Mouse (Mus musculus) B cell, adult 2 months (primary cell): ENCODE measurements around the gene Cmss1.

Experiments used
- DNase-seq, 2 experiments: peaks; one replicate each; pipeline ENCODE4 v3.0.0; 2022

Cmss1 gene

DNA sequence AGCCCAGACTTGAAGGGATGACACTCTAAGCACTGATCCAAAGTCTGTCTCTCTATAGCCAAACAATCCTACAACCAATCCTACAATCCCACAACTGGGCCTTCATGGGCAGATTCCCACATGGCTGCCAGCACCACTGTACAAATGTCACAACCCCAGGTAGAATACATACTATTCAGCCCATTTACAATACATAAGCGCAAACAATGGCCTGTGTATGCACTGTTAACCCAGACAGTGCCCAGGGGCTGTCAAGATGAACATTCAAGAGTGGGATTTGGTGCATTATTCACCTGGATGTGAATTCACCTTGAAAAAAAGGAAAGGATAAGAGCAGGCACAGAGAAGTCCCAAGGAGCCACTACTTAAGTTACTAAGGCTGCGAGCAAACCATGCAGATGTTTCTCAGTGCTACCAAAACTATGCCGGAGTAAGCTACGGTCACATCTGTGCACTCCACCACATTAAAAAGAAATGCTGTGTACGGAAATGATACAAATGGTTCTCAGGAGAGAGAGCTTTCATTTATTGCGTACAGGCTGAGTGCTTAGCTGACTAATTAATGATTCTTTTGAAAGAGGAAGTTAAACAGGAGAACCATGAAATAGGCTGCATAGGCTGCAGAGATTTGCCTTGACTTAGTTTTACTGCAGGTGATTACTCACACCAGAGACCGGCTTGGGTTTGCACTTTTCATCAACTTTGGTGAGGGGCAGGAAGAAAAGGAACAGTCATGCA lies 184.8 kb downstream of the Cmss1 start:
- DNase-seq, result peak; percentile 58 to 63

DNA sequence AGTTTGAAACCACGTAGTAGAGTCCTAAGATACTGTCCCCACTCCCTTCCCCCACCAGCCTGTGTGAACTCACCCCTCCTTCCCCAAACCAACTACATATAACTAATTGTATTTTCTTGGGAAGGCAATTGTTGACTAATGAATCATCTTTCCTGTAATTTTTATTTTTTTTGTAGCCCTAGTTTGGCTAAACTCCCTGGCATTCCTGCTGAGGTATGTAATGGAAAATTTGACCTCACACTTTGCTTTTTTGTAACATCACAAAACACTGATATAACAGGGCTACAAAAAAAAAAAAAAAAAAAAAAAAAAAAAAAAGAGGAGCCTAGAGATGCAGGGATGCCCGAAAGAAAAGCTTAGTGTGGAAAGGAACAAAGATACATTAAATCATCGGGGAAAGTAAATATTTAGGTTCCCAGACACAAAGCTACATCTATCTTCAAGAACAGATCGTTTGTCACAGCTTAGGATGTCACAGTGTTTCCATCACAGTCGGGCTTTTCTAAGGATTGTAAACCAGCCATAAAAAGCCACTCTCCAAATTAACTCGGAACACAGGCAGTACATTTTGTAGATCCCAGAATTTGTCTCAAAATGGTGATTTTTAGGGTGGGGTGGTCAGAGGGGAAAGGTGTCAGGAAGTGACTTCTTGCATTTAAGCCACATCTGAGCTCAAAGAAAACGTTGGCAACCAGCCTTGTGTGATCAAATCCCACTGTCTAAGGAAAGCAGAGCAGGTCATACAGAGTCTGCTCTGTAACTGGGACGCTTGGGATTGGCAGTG lies 185.7 kb downstream of the Cmss1 start:
- DNase-seq, result no peak

DNA sequence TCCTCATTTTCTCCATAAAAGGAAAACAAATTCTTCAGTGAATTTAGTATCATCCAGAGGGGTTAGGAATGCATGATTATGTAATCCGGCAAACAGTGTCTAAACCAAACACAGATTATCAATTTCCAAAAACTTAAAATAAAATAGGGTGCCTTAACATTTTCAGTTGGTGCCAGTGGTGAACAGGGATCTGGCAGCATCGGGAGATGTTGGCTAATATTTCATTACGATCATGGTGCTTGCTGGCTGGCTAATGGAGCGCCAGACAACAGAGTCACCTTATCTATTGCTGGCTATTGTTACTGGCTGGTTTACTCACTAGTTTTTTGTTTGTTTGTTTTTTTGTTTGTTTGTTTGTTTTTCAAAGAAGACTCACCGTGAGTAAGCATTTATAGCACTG lies 186.8 kb downstream of the Cmss1 start:
- no peak for DNase-seq

DNA sequence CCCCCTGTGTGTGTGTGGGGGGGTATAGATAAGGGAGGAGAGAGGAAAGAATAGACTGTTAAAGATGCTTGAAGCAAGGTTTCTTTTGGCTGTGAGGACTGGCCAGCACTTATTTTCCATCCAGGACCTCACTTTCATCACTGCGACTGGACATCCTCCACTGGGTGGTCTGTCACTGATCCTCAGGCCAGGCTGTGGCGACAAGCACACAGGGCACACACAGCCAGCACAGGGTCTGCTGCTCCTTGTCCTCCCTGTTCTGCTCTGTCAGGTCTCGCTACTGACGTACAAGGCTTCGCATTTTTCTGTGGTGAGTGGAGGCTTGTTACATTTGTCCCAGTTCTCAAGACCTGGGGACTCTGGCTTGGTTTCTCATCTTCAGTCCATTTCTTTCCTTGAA lies 187.3 kb downstream of the Cmss1 start:
- no peak for DNase-seq

DNA sequence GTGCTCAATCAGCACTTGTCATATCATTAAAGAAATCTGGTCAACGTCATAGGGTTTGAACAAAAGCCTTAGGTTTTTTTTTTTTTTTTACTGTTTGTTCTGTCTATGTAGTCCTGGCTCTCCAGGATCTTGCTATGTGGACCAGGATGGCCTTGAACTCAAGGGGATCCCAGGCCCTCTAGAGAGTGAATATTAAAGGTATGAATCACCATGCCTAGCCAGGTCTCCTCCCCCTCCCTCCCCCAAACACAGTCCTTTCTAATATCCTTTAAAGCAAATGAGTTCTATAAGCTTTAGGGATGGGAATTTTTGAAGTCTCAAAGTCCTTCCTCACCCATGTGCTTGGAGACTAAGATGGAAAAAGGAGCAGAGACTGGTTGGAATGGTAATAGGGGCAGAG lies 188.7 kb downstream of the Cmss1 start:
- no peak for DNase-seq

DNA sequence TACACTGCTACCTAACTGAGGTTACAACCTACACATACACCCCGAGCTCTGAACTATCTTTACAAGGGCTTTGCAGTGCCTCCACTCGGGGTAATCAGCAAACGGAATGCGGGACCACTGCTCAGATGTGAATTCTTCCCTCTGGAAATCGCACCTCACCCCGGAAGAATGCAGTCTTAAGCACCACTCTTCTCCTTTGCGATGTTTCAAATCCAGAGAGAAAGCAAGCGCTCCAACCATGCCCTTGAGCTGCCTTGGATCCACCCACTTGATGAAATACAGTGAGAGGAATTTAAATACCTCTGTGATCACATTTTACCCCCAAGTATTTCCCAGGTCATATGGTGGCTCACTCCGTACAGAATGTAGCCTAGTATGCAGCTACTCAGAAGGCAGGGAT lies 189.6 kb downstream of the Cmss1 start:
- DNase-seq, result no peak

DNA sequence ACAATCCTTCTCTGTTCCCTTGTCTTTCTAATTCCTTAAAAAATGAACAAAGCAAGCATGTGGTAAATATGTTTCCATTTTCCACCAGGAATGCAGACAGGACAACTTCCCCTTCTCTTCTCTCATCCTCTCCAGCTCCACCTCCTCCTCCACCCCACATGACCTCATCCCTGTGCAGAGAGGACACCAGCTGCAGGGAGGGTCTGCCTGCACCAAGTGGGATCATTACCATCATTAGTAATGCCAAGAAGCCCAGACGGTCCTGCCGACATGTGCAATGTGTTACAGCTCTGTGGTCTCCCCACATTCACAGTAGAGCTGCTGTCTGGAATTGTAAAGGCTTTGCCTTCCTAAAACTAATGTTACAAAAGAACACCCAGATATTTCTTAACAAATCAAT lies 190.6 kb downstream of the Cmss1 start:
- DNase-seq, result no peak

DNA sequence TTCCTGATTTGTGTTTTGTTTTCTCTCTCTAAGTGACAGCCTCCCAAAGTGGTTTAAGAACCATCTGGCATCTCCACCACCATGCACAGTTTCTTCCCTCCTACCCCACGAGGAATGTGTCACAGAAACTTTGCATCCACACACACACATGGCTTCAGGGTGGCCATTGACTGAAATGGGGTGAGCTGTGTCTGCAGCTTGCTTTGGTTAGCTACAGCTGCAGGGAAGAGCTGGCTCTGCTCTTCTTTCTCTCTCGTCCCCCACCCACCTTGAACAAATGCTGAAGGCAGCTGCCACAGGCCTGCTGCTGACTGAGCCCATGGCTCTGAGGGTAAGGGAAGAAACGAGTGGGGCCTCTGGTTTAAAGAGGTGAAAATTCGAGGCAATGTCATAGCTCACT lies 193.9 kb downstream of the Cmss1 start:
- DNase-seq, result no peak

DNA sequence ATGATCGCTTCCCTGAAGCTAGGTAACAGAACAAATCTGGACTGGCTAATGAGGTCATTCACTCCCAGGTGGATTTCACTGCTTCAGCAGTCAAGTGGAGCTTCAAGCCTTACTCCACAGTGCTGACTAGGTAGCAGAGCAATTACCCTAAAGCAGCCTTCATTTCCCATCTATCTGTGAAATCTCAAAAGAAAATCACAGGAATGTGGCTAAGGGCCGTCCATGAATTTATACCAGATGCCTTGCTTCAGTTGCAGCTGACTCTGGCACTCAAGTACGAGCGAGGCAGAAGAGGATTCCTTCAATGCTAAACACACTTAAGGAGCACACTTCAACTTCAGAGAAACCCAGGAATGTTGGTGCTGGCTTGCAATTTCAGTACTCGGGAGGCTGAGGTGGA lies 202.8 kb downstream of the Cmss1 start:
- no peak for DNase-seq

DNA sequence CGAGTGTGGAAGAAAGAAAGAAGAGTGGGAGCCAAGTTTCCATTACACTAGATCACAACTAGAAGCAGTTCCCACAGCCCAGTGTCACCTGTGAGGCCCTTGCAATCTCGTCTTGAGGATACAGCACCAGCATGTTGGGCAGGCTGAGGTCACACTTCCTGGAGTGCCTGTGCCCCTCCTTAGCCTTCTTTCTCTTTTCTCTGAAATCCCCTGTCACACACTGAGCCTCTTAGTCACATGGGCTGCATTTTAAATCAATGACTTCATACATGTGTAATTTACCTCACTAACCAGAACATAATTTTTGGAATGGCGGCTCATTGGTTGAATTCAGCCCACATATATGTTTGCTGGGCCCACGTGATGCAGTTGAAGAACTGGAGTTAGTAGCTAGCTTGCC lies 203.8 kb downstream of the Cmss1 start:
- peak; percentile 24 to 35 for DNase-seq

DNA sequence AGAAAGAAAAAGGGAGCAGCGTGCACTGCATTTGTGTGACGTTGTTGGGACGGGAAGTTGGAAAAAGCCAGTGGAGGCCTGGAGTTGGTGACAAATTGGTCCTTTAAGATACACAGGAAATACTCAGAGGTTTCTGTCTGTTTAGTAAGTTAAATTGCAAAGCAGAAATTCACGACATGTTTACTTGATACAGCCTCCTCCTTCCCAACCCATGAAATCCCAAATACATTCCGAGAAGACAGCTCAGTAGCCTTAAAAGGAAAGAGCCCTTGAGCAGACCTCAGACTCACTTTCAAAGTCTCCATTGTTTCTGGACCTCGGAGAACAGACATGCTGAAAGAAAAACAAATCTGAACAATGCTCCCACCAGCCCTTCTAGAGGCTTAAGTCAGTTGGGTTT lies 205.0 kb downstream of the Cmss1 start:
- DNase-seq, result no peak

DNA sequence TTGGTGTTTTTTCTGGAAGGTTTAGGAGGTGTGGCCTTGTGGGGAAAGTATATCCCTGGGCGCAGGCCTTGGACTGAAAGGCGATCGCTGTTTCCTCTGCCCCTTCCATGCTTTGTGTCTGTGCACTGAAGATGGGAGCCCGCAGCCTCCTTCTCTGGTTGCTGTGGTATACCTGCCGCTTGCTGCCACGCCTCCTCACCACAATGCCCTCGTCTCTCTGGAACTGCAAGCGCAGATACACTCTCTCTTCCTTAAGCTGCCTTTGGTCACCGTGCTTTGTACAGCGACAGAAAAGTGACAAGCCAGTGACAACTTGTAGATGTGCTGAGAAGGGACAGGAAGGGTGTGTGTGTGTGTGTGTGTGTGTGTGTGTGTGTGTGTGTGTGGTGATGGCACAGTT lies 207.1 kb downstream of the Cmss1 start:
- DNase-seq, result no peak

DNA sequence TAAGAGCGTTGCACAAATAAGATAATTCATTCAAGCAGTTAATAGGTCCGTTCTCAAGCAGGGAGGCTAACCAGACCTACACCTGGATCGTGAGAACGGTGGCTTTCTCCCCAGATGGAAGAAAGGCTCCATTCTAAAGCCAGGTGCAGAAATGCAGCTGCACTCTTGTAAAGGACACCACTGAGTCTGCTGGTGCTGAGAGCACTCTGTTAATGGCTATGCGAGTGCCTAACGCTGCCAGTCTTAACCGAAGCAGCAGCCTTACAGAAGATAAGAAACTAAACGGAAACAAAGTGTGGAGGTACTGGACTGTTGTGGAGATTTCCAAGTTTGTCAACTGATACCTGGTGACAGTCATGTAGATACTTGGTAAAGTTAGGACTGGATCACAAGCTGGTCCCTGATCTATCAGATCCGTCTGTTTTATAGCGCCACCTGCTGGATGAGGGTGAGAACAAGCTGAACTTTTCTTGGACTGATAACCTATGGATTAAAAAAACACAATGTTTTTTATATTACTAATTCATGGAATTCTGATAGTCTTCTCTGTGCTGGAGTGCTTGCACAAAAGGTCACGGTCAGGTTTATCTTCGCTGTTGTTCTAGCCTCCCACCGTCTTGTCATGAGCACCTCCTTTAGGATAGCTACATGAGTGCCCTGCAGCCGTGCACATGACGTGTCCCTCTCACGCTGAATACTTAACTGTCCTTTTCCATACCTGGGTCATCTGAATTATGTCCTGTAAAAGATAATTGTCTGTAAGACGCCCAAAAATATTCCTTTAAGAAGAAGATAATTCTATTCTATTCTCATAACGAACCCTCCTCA lies 208.1 kb downstream of the Cmss1 start:
- peak; percentile 81 to 82 for DNase-seq

DNA sequence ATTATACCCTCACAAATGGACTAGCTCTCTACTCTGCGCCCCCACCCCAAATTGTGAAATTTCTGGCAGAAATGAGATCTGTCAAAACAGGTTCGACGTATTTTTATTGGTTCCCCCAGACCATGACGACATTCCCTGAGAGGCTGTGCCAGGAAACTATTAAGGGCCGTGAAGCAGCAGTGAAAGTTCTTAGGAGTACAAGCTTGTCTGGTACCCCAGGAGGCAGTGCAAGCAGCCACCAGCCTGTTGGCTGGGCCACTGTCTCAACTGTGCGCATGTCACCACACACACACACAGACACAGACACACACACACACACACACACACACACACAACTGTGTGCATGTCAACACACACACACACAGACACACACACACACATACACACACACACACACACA lies 208.8 kb downstream of the Cmss1 start:
- DNase-seq, result no peak

DNA sequence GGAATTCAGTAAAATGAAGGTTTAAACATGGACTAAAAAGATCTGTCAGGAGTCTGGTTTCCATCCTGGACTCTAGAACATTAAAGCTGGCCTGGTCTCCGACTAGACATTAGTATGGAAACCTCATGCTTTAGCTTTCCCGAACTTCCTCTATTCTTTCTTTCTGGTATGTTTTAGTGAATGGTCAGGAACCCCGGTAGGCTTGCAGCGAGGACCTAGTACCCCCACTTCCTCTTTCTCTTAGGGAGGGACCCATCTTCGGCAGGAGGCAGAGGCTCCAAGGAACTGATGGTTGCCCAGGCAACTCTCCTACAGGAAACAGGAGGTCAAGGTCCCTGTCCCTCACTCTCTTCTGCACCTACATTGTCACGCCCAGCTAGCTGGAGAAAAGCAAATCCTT lies 210.4 kb downstream of the Cmss1 start:
- DNase-seq, result no peak

DNA sequence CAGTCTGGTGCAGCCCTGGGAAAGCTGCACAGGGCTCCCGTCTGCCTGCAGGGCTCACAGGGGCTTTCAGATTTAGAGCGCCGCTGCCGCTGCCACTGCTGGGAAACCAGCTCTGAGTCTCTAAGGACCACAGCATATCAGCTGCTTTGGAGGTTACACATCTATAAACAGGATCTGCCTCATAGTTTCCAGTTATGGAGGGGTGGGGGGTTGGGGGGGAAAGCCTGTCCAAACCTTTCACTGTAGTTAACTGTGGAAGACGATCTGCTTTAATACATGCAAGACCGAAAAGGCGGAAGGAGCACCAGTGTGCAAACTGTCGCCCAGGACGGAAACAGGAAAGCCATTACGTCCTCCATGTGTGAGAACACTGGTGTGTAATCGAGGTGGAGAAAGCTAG lies 213.5 kb downstream of the Cmss1 start:
- DNase-seq, result no peak

DNA sequence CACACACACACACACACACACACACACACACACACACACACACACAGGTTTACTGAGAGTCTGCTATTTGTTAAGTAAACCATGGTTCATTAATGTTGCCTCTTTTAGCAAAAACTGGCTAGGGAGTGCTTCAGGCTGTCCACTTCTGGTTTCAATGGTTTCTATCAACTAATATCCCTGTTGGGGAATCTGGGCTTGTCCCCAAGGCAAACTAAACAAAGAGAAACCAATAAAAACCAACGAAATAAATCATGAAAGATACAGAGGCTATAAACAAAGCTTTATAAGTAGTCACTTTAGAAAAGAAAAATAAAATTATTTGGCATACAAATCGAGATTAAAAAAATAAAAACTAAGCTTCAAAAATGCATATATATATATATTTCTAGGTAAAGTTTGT lies 214.2 kb downstream of the Cmss1 start:
- no peak for DNase-seq

DNA sequence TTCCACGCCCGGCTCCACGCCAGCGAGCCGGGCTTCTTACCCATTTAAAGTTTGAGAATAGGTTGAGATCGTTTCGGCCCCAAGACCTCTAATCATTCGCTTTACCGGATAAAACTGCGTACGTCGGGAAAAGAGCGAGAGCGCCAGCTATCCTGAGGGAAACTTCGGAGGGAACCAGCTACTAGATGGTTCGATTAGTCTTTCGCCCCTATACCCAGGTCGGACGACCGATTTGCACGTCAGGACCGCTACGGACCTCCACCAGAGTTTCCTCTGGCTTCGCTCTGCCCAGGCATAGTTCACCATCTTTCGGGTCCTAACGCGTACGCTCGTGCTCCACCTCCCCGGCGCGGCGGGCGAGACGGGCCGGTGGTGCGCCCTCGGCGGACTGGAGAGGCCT lies 215.5 kb downstream of the Cmss1 start:
- peak; percentile 94 to 99 for DNase-seq

DNA sequence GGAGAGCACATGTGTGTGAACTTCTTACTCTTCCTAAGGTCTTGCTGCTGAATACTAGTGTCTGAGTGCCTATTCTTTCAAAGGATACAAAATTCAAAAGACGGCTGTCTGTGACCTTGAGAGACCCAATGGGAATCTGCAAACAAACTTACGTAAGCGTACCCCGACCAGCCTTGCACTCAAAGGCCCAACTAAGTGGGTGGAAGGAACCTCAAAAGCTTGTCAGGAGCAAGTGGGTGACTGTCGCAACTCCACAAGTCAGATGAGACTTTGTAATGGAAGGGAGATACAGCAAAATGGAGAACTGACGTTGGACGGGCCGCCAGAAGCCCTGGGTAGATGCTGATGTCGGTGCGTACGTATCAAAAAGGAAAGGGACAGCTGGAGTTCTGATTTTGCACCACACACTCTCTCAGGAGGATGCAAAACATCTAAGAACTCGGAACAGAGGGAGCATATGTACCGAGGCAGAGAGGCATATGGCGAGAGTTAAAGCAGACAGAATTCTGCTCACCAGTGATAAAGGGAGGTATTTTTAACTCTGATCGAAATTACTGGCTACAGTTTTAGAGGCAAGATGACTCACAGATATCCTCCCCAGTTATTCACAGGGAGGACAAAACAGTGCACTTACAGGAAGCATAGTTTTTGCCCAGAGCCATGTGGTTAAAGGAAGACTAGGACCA lies 217.0 kb downstream of the Cmss1 start:
- no peak for DNase-seq

DNA sequence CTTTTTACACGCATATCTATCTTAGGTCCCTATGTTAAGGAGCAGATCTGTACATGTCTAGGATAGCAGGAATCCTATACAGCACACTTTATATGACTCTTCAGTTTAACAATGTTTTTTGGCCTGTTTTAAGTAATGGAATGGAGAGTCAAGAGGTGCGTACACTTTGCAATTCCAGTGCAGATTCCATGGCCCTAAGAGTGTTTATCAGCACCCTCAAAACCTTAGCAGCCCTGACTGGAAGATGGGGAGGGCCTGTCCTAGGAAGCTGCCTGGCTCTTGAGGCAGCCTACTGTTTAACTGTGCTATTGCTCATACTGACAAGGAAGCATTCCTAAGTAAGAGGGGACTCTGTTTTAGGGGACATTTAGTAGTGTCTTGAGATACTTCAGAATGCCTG lies 222.4 kb downstream of the Cmss1 start:
- no peak for DNase-seq

DNA sequence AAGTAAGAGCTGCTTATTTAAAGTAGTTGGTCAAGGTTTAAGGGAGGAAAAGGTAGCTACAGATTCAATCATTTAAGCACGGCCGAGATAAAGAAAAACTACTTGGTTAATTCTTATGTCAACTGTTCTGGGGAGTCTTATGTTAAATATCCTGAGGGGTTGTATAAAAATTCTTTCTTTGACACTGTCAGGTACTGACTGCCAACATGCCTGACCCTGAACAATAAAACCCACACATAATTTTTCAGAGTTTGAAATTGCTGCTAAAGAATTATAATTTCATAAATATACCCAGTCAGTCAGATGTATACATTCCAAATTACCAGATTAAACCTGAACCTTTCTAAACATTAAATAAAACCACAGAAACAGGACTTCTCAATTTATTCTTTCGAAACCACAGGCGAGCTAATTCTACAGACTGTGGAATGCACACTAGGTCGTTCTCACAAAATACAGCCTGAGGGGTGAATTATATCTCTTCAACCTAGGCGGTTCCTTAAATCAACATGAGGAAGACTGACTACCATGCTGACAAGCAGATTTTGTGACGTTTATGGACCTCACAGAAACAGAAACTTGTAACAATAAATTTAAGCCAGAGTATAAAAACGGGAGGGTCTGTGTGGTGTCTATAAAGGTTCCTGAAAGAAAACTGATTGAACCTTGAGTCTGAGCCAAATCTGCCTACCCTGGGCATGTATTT lies 223.2 kb downstream of the Cmss1 start:
- no peak for DNase-seq

DNA sequence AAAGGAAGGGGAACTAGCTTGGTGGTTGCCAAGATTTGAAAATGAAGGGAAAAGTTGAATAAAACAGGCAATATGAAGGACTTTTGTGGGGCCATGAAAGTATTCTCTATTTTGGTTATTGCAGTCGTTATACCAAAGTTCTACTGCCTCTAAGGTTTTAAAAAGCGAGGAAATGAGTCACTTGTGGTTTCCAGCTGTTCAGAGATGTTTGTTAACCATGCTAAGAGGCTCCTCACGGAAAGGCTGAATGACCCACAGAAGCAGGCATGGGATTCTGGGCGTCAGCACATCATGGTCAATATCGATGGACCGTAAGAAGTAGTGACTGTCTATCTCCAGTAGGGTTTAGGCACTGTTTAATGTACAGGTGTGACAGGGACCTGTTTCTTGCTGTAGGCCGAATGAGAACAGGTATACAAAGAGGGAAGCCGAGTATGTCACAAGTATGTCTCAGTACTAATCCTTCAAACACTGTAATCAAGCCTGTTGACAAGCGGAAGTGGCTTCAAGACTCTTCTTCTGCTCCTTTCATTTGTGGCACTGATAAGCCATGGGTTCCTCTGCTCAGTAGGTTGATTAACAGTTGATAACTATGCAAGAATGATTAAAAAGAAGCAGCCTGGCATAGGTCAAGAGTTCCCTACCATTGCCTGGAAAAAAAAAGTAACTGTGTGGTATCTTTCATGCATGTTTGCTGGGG lies 227.9 kb downstream of the Cmss1 start:
- no peak for DNase-seq
